Mouse (Mus musculus) stomach, postnatal 0 days (tissue): ENCODE measurements at regions not wholly inside any gene's neighbourhood (a gene's known extent, or its start where the extent isn't known, plus 50 kb on each side); places are given as distances from the start of the nearest gene placed in this dataset.
A peak's percentile ranks its signal among the peaks of the same experiment; 100 is the strongest.
"Not testable (repeated sequence)": the region's sequence is repeated elsewhere in the genome, so short reads cannot be mapped to it uniquely, and the experiment has no call there.

Experiments used
- ATAC-seq: fragments of 200-750 bp; cut with Nextera tagmentation; 2 replicates; pipeline ENCODE4 v1.8.0; 2017; ENCODE audit not compliant: low FRiP score, low TSS enrichment
- DNase-seq: peaks from one replicate; pipeline ENCODE4 v3.0.0-alpha.2; 2016; ENCODE audit warnings: low spot score
- H3K27ac ChIP-seq: fragments of 300-500 bp; sonication (generic); replicated peaks from 2 replicates; pipeline ENCODE4 v1.5.1; 2014; ENCODE audit warnings: mild to moderate bottlenecking, control low read depth
- H3K27me3 ChIP-seq: fragments of 300-500 bp; sonication (generic); 2 replicates; pipeline ENCODE4 v1.6.1; 2014; ENCODE audit warnings: low read length; ENCODE audit not compliant: control insufficient read depth, insufficient read depth
- H3K36me3 ChIP-seq: fragments of 300-500 bp; sonication (generic); 2 replicates; pipeline ENCODE4 v1.6.1; 2014; ENCODE audit warnings: low read length, mixed read lengths; ENCODE audit not compliant: control insufficient read depth, insufficient read depth
- H3K4me1 ChIP-seq: fragments of 300-500 bp; sonication (generic); replicated peaks from 2 replicates; pipeline ENCODE4 v1.6.1; 2014; ENCODE audit warnings: antibody characterized with exemption; ENCODE audit not compliant: control insufficient read depth, insufficient read depth
- H3K4me2 ChIP-seq: fragments of 300-500 bp; sonication (generic); replicated peaks from 2 replicates; pipeline ENCODE4 v1.6.1; 2014; ENCODE audit warnings: low read depth, mild to moderate bottlenecking, control low read depth, moderate library complexity
- H3K4me3 ChIP-seq: fragments of 300-500 bp; sonication (generic); 2 replicates; pipeline ENCODE4 v1.5.1; 2014; ENCODE audit warnings: low read depth, low read length, control low read depth
- H3K9ac ChIP-seq: fragments of 300-500 bp; sonication (generic); 2 replicates; pipeline ENCODE4 v1.6.1; 2014; ENCODE audit warnings: mild to moderate bottlenecking, low read length, control low read depth, mixed read lengths
- H3K9me3 ChIP-seq: fragments of 300-500 bp; sonication (generic); 2 replicates; pipeline ENCODE4 v1.6.1; 2016; ENCODE audit warnings: low read length; ENCODE audit not compliant: control insufficient read depth
- CTCF ChIP-seq: IDR thresholded peaks from 2 replicates; pipeline ENCODE4 v1.5.1; 2016; ENCODE audit warnings: antibody characterized with exemption, low read depth, mild to moderate bottlenecking, moderate library complexity
- WGBS: fragments of 180-500 bp; shearing (Covaris S2); extraction: QIAGEN DNeasy Blood & Tissue Kit; methylation state at CpG from one replicate; pipeline ENCODE4 v1.1.7; 2014; 5-methylcytosine and 5-hydroxymethylcytosine counted together

DNA sequence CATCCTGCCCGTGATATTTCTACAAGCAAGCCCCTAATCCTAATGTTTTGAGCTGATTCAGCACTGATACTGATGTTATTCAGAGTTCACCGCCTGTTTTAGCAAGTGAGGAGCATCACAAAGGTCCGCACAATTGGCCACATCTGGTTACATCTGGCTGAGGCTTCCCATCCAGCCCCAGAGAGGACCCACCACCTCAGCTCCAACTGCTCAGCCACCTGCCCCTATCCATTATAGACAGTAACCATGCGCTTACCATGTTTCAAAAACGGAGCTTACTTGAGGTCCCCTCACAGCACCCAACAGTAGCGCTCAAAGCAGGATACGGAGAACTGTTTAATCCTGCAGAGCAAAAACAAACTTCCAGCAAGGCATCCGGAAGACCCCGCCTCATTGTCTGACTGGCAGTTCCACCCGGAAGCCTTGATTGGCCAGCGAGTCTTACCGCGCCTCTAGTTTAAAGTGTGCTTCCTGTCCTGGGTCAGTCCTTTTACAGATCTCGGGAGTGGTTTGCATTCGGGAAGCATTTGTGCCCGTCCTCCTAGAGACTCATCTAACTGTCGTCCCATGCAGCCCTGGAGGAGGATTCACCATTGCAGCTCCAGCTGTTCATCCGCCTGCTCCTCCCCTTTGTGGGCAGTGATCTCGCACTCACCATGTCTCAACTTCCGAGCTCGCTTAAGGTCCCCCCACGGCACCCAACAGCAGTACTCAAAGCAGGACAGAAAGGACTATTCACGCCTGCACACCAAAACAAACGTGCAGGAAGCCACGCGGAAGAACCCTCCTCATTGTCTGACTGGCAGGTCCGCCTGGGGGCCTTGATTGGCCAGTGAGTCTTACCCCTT lies 69.9 kb upstream of the Zfp825 start:
- not testable (repeated sequence) for H3K36me3 ChIP-seq, H3K4me1 ChIP-seq, H3K27me3 ChIP-seq, H3K9me3 ChIP-seq
- peak overlapping the region; percentile 54 for H3K4me2 ChIP-seq
- DNase-seq: peak; percentile 80
- WGBS: under 1% methylated on average over 27 of the region's 27 CpGs
- peak overlapping the region; percentile 49 for H3K4me3 ChIP-seq
- TF ChIP-seq CTCF: peak; percentile 3; the same call in 1 of the 2 replicates
- H3K9ac ChIP-seq: peak overlapping the region; percentile 57
- ATAC-seq: peak; percentile 98
- peak overlapping the region; percentile 77 for H3K27ac ChIP-seq

DNA sequence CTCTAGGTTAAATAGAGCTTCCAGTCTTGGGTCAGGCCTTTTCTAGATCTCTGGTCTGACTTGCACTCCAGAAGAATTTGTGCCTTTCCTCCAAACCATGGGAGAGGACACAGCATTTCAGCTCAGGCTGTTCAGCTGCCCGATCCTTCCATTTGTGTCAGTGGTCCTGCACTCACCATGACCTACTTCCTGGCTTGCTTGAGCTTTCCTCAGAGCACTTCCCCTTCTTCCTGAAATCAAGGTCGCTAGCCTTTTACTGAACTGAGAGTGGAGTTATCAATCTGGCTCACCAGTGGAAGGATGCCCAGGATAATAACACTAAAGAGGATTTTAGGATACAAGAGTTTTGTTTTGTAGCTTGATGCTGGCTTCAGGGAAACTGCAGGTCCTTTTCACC lies 70.5 kb upstream of the Zfp825 start:
- not testable (repeated sequence) for H3K36me3 ChIP-seq, H3K27me3 ChIP-seq, DNase-seq, ATAC-seq, H3K9me3 ChIP-seq, H3K4me1 ChIP-seq
- peak overlapping the region; percentile 77 for H3K27ac ChIP-seq
- H3K4me3 ChIP-seq: peak overlapping the region; percentile 49
- WGBS: 22% methylated on average over 2 of the region's 2 CpGs
- 0 out of 2 replicates have a peak overlapping the region, but pooled peaks have one; percentile 57 for H3K9ac ChIP-seq
- H3K4me2 ChIP-seq: peak overlapping the region; percentile 54

DNA sequence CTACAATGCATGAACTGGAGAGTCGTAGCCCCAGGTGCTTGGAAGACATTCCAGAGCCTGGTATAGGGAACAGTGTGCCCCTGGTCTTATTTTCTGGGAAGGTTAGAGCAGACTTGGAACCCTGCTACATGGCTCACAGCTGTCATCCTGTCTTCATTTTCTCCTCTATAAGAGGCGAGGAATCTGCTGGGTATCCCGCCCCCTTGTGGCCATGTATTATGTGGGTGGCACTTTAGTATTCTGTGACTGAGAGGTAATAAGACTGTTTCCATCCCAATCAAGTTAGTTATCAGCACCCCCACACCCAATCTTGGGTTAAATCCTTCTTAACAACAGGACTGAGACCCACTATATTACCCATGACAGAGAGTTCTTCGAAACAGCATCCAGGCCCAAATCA lies 69.4 kb upstream of the Erap1 start:
- not testable (repeated sequence) for H3K4me2 ChIP-seq, H3K9me3 ChIP-seq, H3K4me1 ChIP-seq, H3K27ac ChIP-seq, H3K4me3 ChIP-seq, ATAC-seq, DNase-seq, H3K36me3 ChIP-seq, H3K27me3 ChIP-seq, H3K9ac ChIP-seq
- WGBS: 71% methylated on average over 4 of the region's 4 CpGs
- peak; percentile 44 for TF ChIP-seq CTCF
